29 mouse cellular contexts compared by ENCODE assay signal in the genomic region with DNA sequence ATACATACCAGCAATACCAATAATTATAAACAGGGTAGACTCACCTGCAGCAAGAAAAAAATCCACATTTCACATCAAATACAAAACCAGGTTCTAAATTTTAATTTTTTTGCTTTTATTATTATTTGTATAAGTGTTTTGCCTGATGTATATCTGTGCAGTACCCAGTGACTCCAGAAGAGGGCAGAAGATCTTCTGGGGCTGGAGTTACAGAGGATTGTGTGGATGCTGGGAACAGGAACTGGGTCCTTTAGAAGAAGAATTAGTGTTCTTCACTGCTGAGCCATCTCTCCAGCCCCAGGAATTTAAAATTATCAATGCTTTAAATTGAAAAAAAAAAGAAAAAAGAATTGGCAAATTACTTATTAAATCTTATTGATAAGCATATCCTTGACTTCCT.
A peak's percentile ranks its signal among the peaks of the same experiment; 100 is the strongest.
DNase-seq lines count a peak whose midpoint lies in the region; ATAC-seq and TF ChIP-seq lines count a peak whose summit lies in the region.
"Had no signal": no experiment of that assay in that cellular context is flagged by ENCODE, and none has a peak within 500 bp of the region (broad histone marks: within the 10 kb centered on the region; RNA-seq: fewer than 3 reads in every experiment).

No protein-coding gene starts in this region.

- H3K27ac ChIP-seq in liver, embryonic 14.5 days = no peak overlapping the region
- H3K27ac ChIP-seq in liver, embryonic 11.5 days (ENCODE audit: low read depth, low read length) = no peak overlapping the region
- H3K27ac ChIP-seq: forebrain, embryonic 13.5 days; hindbrain, embryonic 10.5 days; kidney, embryonic 15.5 days; limb, embryonic 10.5 days; midbrain, embryonic 12.5 days; neural tube, embryonic 12.5 days; stomach, embryonic 15.5 days had no signal

- TF ChIP-seq CTCF in liver, embryonic 14.5 days (IDR thresholded peaks at IDR 0.05; ENCODE audit: low read depth) = 0 out of 2 replicates have a peak, but pooled peaks have one; percentile 5
- no peak for TF ChIP-seq CTCF in G1E (IDR thresholded peaks at IDR 0.05; ENCODE audit: low read depth, low read length)

- no peak overlapping the region for H3K4me3 ChIP-seq in liver, embryonic 14.5 days (ENCODE audit: insufficient read depth in 1 of 2, low read depth in 2 of 2, low read length in 2 of 2)
- no peak overlapping the region for H3K4me3 ChIP-seq in liver, embryonic 11.5 days (ENCODE audit: low read depth, low read length)
- peak overlapping the region; percentile 67 for H3K4me3 ChIP-seq in G1E (ENCODE audit: low read depth, low read length)
- H3K4me3 ChIP-seq: forebrain, embryonic 13.5 days; heart, embryonic 12.5 days; hindbrain, embryonic 10.5 days; kidney, embryonic 15.5 days; limb, embryonic 10.5 days; midbrain, embryonic 12.5 days; neural tube, embryonic 12.5 days; stomach, embryonic 15.5 days had no signal

- intact Hi-C loops in left cerebral cortex, postnatal 14 days (cut with DNase I) = loop anchor here (5.0 kb wide), 1 partner anchor 93 kb away; no protein-coding TSS in a partner anchor

- no peak for ATAC-seq in CD4-positive, CD25-positive, alpha-beta regulatory T cell, adult 4 months
- ATAC-seq in liver, embryonic 14.5 days (ENCODE audit: insufficient read depth) = no peak
- ATAC-seq in liver, embryonic 11.5 days (replicated peaks; ENCODE audit: low FRiP score) = no peak
- ATAC-seq in G1E (ENCODE audit: extremely low read depth, insufficient number of reproducible peaks, low FRiP score, poor library complexity, severe bottlenecking) = no peak
- ATAC-seq: forebrain, embryonic 13.5 days had no signal

- H3K36me3 ChIP-seq in liver, embryonic 14.5 days (replicated peaks; ENCODE audit: control insufficient read depth, insufficient read depth, low read depth) = no peaks in the 10 kb centered on the region
- no peaks in the 10 kb centered on the region for H3K36me3 ChIP-seq in liver, embryonic 11.5 days (ENCODE audit: control insufficient read depth, insufficient read depth, low read length)
- peaks cover 42% of the 10 kb centered on the region for H3K36me3 ChIP-seq in G1E (replicated peaks)
- H3K36me3 ChIP-seq: heart, embryonic 12.5 days; hindbrain, embryonic 10.5 days; kidney, embryonic 15.5 days; limb, embryonic 10.5 days; midbrain, embryonic 12.5 days; neural tube, embryonic 12.5 days; stomach, embryonic 15.5 days had no signal

- no peaks in the 10 kb centered on the region for H3K9me3 ChIP-seq in liver, embryonic 14.5 days (ENCODE audit: control insufficient read depth, low read length)
- H3K9me3 ChIP-seq in liver, embryonic 11.5 days (ENCODE audit: control insufficient read depth, low read length) = no peaks in the 10 kb centered on the region; the same call in 1 of the 2 replicates
- 0 out of 2 replicates have a peak, but pooled peaks cover 2% of the 10 kb centered on the region for H3K9me3 ChIP-seq in G1E (replicated peaks)
- H3K9me3 ChIP-seq: heart, embryonic 12.5 days; hindbrain, embryonic 10.5 days; kidney, embryonic 15.5 days; limb, embryonic 10.5 days; midbrain, embryonic 12.5 days; stomach, embryonic 15.5 days had no signal

- no peaks in the 10 kb centered on the region for H3K4me1 ChIP-seq in liver, embryonic 14.5 days (replicated peaks; ENCODE audit: control insufficient read depth in 2 of 2, insufficient read depth in 2 of 2, low read length in 1 of 2)
- no peaks in the 10 kb centered on the region for H3K4me1 ChIP-seq in liver, embryonic 11.5 days (replicated peaks; ENCODE audit: control insufficient read depth, insufficient read depth, low read length)
- peaks cover 79% of the 10 kb centered on the region for H3K4me1 ChIP-seq in G1E (ENCODE audit: insufficient read depth, low read depth, low read length)
- H3K4me1 ChIP-seq: forebrain, embryonic 13.5 days; hindbrain, embryonic 10.5 days; kidney, embryonic 15.5 days; limb, embryonic 10.5 days; midbrain, embryonic 12.5 days; neural tube, embryonic 12.5 days; stomach, embryonic 15.5 days had no signal

- H3K9ac ChIP-seq in liver, embryonic 14.5 days (replicated peaks) = no peak overlapping the region
- no peak overlapping the region for H3K9ac ChIP-seq in liver, embryonic 11.5 days (ENCODE audit: low read depth, low read length)
- H3K9ac ChIP-seq: forebrain, embryonic 13.5 days; heart, embryonic 12.5 days; kidney, embryonic 15.5 days; midbrain, embryonic 12.5 days; neural tube, embryonic 12.5 days; stomach, embryonic 15.5 days had no signal

- no peaks in the 10 kb centered on the region for H3K27me3 ChIP-seq in liver, embryonic 14.5 days (ENCODE audit: control insufficient read depth, insufficient read depth, low read length)
- no peaks in the 10 kb centered on the region for H3K27me3 ChIP-seq in liver, embryonic 11.5 days (replicated peaks; ENCODE audit: control insufficient read depth, insufficient read depth, low read length)
- H3K27me3 ChIP-seq in G1E (ENCODE audit: insufficient read depth, low read length) = no peaks in the 10 kb centered on the region
- H3K27me3 ChIP-seq: CH12.LX; heart, embryonic 12.5 days; stomach, embryonic 15.5 days had no signal

- DNase-seq in CD4-positive, CD25-positive, alpha-beta regulatory T cell, adult 2 months (ENCODE audit: low read depth, low spot score) = peak; percentile 6
- no peak for DNase-seq in liver, embryonic 14.5 days (ENCODE audit: low read depth in 3 of 3, low spot score in 3 of 3)
- no peak for DNase-seq in liver, embryonic 11.5 days (ENCODE audit: low spot score)
- DNase-seq in G1E (ENCODE audit: low spot score) = no peak
- DNase-seq in induced T-regulatory cell, adult 2 months (ENCODE audit: low read depth) = peak; percentile 3
- DNase-seq in left cerebral cortex, postnatal 14 days (ENCODE audit: low spot score in 2 of 2) = no peak
- DNase-seq in right cerebral cortex, adult 2 months (ENCODE audit: low spot score in 2 of 2) = no peak
- DNase-seq: adrenal gland, adult 8-10 months; cerebellum, adult 2 months; cerebellum, postnatal 36 days; heart, postnatal 10 days; kidney, adult 11 months; kidney, postnatal 36 days; liver; lung, adult 2 months; lung, postnatal 14 days; right cerebral cortex, postnatal 25 days; thymus, adult 18-20 months; thymus, postnatal 36 days had no signal

- no peak overlapping the region for H3K4me2 ChIP-seq in liver, embryonic 14.5 days (ENCODE audit: low read depth)
- no peak overlapping the region for H3K4me2 ChIP-seq in liver, embryonic 11.5 days
- H3K4me2 ChIP-seq: forebrain, embryonic 13.5 days; heart, embryonic 12.5 days; kidney, embryonic 15.5 days; midbrain, embryonic 12.5 days; neural tube, embryonic 12.5 days; stomach, embryonic 15.5 days had no signal

- TF ChIP-seq EP300 in liver, embryonic 14.5 days (IDR thresholded peaks at IDR 0.05; ENCODE audit: low read depth) = no peak

Comparison
In these comparisons a context has a peak if more than half of its experiments do, and no peak if none do; other contexts are left out.
1. DNase-seq: peak in CD4-positive, CD25-positive, alpha-beta regulatory T cell, adult 2 months (single experiment) and induced T-regulatory cell, adult 2 months (single experiment); none in liver, embryonic 14.5 days (0 of 3), liver, embryonic 11.5 days (single experiment), G1E (single experiment), left cerebral cortex, postnatal 14 days (0 of 2) and right cerebral cortex, adult 2 months (0 of 2).